Mouse (Mus musculus) small intestine, adult 2 months (tissue): ENCODE measurements around the gene Cped1. TPM values are rescaled to one million over a fixed set of nuclear protein-coding genes. Genes with fewer than 3 reads are reported as not detected.

ENCODE experiments used
- H3K27ac ChIP-seq: fragments of 200-500 bp; 2 replicates; pipeline ENCODE4 v1.5.1; 2012; ENCODE audit warnings: low read depth, low read length, control low read depth, inconsistent platforms; ENCODE audit not compliant: insufficient read depth
- H3K27me3 ChIP-seq: fragments of 200-500 bp; 2 replicates; pipeline ENCODE4 v1.6.1; 2012; ENCODE audit warnings: mild to moderate bottlenecking, moderate library complexity, low read length, inconsistent platforms; ENCODE audit not compliant: control insufficient read depth, insufficient read depth
- H3K36me3 ChIP-seq: fragments of 200-500 bp; 2 replicates; pipeline ENCODE4 v1.6.1; 2012; ENCODE audit warnings: mild to moderate bottlenecking, low read length, control low read depth, inconsistent platforms; ENCODE audit not compliant: control insufficient read depth, insufficient read depth
- H3K4me1 ChIP-seq: fragments of 200-500 bp; 2 replicates; pipeline ENCODE4 v1.6.1; 2012; ENCODE audit warnings: low read length, inconsistent platforms, mixed read lengths; ENCODE audit not compliant: control insufficient read depth, insufficient read depth, insufficient read length
- H3K4me3 ChIP-seq: fragments of 200-500 bp; 2 replicates; pipeline ENCODE4 v1.5.1; 2012; ENCODE audit warnings: low read depth, mild to moderate bottlenecking, control low read depth, inconsistent platforms, low read length, moderate library complexity
- CTCF ChIP-seq: fragments of 200-500 bp; IDR thresholded peaks from 2 replicates; pipeline ENCODE4 v1.5.1; 2012; ENCODE audit warnings: low read depth, mild to moderate bottlenecking, control low read depth, inconsistent platforms, low read length, moderate library complexity, mixed read lengths; ENCODE audit not compliant: insufficient replicate concordance, insufficient read length; ENCODE audit errors: extremely low read depth
- POLR2A ChIP-seq: fragments of 200-500 bp; IDR thresholded peaks from 2 replicates; pipeline ENCODE4 v1.6.1; 2012; ENCODE audit warnings: low read depth, mild to moderate bottlenecking, control low read depth, inconsistent platforms, low read length, moderate library complexity
- WGBS: fragments of 180-500 bp; shearing (Covaris S2); methylation state at CpG from one replicate; pipeline ENCODE4 v1.1.7; 2018; 5-methylcytosine and 5-hydroxymethylcytosine counted together
- polyA plus RNA-seq: library from polyadenylated mRNA; depleted of rRNA; stranded (reverse); fragments of >200 nt; gene quantifications from 2 replicates; pipeline ENCODE4 v1.2.3, GENCODE M21; 2012

Cped1 gene
- polyA plus RNA-seq, 1 experiment, result 4.6 TPM

DNA sequence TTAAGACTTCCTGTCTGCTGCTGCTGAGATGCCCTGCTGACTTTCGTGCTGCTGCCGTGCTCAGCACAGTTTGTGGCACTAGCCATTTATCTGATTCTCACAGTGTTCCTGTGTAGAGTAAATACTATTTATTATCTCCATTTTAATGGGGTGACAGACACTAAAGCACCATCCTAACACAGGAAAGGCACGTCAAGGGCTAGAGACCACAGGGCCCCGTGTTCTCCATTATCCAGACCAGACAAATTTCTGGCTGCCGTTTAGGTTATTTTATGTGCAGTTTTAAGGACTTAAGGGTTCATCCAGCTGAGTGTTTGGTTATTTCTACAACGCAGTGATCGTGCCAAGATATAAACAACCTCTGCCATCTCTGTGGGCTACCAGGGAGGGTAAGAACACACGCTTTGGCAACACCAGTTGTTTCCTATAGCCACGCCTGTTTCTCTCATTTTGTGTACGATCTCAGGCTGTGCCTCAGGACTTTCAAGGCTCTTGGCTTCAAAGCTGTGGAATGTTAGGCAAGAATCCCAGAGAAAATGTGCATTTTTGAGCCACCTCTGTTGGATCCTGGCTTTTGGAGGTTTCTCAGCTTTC lies 149.4 kb downstream of the Cped1 start:
- H3K36me3 ChIP-seq, result no peaks in the 10 kb centered on the region
- no peak overlapping the region for H3K27ac ChIP-seq
- H3K27me3 ChIP-seq, result no peaks in the 10 kb centered on the region
- WGBS, result 56% methylated on average over 10 of the region's 10 CpGs
- no peaks in the 10 kb centered on the region for H3K4me1 ChIP-seq
- no peak for TF ChIP-seq CTCF
- no peak for TF ChIP-seq POLR2A
- H3K4me3 ChIP-seq, result no peak overlapping the region

DNA sequence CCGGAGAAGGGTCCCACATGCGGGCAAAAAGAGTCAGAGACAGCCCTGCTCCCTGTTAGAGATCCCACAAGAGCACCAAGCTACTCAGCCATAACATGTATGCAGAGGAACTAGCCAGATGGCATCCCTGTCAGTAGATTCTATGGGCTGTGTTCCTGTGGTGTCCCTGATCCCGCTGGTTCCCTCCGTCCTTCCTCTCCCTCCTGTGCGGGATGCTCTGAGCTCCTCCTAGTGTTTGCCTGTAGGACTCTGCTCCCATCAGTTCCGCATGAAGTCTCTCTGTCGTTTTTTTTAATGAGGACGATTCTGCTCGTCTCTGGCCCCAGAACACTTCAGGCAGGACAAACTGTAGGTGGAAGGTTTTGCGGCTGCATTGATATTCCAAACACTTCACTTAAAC lies 151.1 kb downstream of the Cped1 start:
- 72% methylated on average over 10 of the region's 10 CpGs for WGBS

DNA sequence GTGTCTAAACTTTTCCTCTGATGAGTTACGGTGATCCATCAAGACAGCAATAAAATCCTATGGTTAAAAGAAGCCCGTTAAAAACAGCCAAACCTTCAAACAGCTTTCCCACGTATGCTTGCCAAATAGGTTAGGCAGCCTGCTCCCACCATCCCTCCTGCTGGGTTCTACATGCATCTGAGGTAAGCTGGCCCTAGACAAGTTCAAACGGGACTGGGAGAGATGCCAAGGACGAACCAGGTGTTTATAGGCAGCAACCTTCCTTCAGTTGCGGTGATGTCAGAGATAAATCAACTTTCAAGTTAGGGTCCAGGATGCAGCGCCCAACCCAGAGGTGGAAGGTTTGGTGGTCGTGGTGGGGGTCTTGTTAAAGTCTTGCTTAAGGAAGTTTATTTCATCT lies 155.1 kb downstream of the Cped1 start:
- no peak for TF ChIP-seq CTCF
- no peak for TF ChIP-seq POLR2A
- H3K36me3 ChIP-seq, result no peaks in the 10 kb centered on the region
- H3K4me1 ChIP-seq, result no peaks in the 10 kb centered on the region
- H3K27ac ChIP-seq, result no peak overlapping the region
- 48% methylated on average over 8 of the region's 8 CpGs for WGBS
- H3K4me3 ChIP-seq, result no peak overlapping the region
- H3K27me3 ChIP-seq, result no peaks in the 10 kb centered on the region

More for the DNA sequence above, 151.1 kb downstream of the Cped1 start:
- Histone ChIP-seq H3K4me1 (no peaks in the 10 kb centered on the region), H3K4me3 (no peak overlapping the region), H3K27me3 (no peaks in the 10 kb centered on the region), H3K36me3 (no peaks in the 10 kb centered on the region), H3K27ac (no peak overlapping the region)
- no peak for TF ChIP-seq CTCF
- TF ChIP-seq POLR2A, result no peak

DNA sequence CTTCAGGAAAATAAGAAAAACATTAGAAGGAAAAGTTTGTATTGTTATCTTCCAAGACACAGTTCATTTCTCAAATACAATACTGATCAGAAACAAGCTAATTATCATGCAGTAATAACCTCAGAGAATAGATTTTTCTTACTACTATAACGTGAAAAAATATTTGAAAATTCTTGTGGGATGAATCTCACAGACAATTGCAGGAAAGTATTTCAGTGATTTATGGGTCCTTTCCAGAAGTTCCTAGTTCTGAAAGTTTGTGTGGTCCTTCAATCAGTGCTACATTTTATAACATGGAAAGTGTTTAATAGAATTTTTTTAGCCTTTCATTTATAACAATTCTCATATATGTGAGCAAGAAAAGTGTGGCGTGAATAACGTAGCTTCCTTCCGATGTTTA lies 161.5 kb downstream of the Cped1 start:
- Histone ChIP-seq H3K27me3 (no peaks in the 10 kb centered on the region), H3K4me3 (no peak overlapping the region), H3K27ac (no peak overlapping the region), H3K4me1 (no peaks in the 10 kb centered on the region), H3K36me3 (no peaks in the 10 kb centered on the region)
- WGBS, result 90% methylated on average over 4 of the region's 4 CpGs
- TF ChIP-seq CTCF (no peak), POLR2A (no peak)

DNA sequence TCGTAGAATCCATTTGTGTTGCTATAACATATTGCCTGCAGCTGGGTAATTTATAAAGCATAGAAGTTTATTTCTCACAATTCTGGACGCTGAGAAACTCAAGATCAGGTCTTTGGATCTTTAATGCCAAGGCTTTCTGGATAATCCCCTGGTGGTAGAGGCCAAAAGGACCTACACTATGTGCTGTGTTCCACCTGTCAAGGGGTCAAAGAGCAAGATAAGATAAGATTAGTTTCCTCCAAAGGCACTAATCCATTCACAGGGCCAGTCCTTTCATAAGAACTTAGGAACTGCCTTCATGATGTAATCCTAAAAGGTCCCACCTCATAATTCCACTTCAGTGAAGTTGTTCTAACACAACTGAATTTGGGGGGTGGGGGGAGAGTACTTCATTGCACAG lies 162.8 kb downstream of the Cped1 start:
- no peak overlapping the region for H3K4me3 ChIP-seq
- no peaks in the 10 kb centered on the region for H3K4me1 ChIP-seq
- 71% methylated on average over 2 of the region's 2 CpGs for WGBS
- TF ChIP-seq POLR2A (no peak), CTCF (no peak)
- H3K36me3 ChIP-seq, result no peaks in the 10 kb centered on the region
- no peak overlapping the region for H3K27ac ChIP-seq
- H3K27me3 ChIP-seq, result no peaks in the 10 kb centered on the region

DNA sequence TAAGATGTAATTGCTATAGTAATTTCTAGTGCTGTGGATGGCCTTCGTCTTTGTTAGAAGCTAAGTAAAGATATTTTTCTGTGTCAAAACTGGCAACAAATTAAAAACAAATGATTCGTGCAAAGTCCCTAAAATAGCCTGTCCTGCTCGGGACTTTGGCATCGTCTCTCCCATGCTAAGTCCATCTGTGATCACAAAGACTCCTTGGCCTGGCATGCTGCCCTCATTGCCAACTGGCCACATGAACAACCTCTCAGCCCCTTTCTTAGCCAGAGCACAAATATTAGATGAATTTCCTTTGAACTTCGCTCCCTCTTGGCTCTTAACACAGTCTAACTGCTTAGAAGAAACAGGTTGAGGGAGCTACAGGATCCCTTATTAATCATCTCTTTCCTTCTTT lies 171.7 kb downstream of the Cped1 start:
- Histone ChIP-seq H3K4me3 (no peak overlapping the region), H3K36me3 (no peaks in the 10 kb centered on the region), H3K27me3 (no peaks in the 10 kb centered on the region), H3K4me1 (no peaks in the 10 kb centered on the region), H3K27ac (no peak overlapping the region)
- WGBS, result 41% methylated on average over 5 of the region's 5 CpGs
- TF ChIP-seq POLR2A, result no peak
- TF ChIP-seq CTCF, result no peak

DNA sequence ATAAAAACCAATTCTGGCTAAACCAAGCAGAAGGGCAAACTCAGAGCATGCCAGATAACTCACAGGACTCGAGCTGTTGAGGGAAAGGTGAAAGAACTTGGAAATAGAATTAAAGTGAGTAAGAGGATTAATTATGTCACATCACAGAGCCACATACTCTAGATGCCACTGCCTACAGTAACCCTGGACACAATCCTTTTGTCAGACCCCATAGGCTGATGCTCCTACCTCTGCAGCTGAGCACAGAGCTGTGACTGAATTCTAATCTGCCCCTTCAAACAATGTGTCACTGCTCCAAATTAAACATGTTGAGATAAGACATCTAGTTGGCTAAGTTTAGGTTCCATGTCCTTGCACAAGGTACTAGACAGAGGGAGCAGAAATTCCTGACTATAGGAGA lies 176.2 kb downstream of the Cped1 start:
- H3K4me3 ChIP-seq, result no peak overlapping the region
- no peaks in the 10 kb centered on the region for H3K27me3 ChIP-seq
- no peaks in the 10 kb centered on the region for H3K4me1 ChIP-seq
- no peak overlapping the region for H3K27ac ChIP-seq
- 33% methylated on average over 1 of the region's 1 CpGs for WGBS
- TF ChIP-seq POLR2A, result no peak
- no peak for TF ChIP-seq CTCF
- no peaks in the 10 kb centered on the region for H3K36me3 ChIP-seq

DNA sequence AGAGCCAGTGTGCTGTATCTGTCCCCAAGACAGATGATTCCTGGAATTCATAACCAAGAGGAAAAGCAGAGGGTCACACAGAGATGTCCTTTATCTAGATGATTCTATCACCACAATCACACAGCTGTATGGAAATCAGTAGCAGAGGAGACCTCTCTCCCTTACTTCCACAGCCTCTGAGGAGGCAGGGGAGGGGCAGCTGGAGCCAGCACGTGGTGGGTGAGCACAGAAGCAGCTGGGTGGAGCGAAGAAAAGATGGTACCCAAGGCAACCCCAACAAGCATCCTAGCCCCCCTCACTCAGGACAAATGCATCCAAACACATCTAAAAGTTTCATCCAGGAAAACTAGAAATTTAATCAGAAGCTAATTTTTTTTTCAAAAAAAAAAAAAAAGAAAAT lies 182.7 kb downstream of the Cped1 start:
- H3K4me3 ChIP-seq, result no peak overlapping the region
- H3K27ac ChIP-seq, result no peak overlapping the region
- no peaks in the 10 kb centered on the region for H3K36me3 ChIP-seq
- no peaks in the 10 kb centered on the region for H3K27me3 ChIP-seq
- TF ChIP-seq CTCF (no peak), POLR2A (no peak)
- no peaks in the 10 kb centered on the region for H3K4me1 ChIP-seq
- WGBS, result 60% methylated on average over 2 of the region's 2 CpGs
